ENCODE assay signal across 9 mouse cellular contexts in genomic region chr1:120013111-120013510, GRCm38 (mm10). TPM values are rescaled to one million over a fixed set of nuclear protein-coding genes. Genes with fewer than 3 reads are reported as not detected.
DNase-seq lines count a peak whose midpoint lies in the region; ATAC-seq and TF ChIP-seq lines count a peak whose summit lies in the region.
"Had no signal": no experiment of that assay in that cellular context is flagged by ENCODE, and none has a peak within 500 bp of the region (broad histone marks: within the 10 kb centered on the region; RNA-seq: fewer than 3 reads in every experiment).

No protein-coding gene starts in this region.

- TF ChIP-seq CTCF in heart, postnatal 0 days (IDR thresholded peaks at IDR 0.05; ENCODE audit: low read depth) = peak; percentile 72

- intact Hi-C loops in heart, postnatal 25 days (cut with DNase I) = loop anchor here (5.0 kb wide), 2 partner anchors 196 to 466 kb away; no protein-coding TSS in a partner anchor

- H3K4me3 ChIP-seq in heart, postnatal 0 days (ENCODE audit: low read depth, low read length) = no peak overlapping the region
- H3K4me3 ChIP-seq: liver, embryonic 15.5 days had no signal

- no peaks in the 10 kb centered on the region for H3K9me3 ChIP-seq in heart, postnatal 0 days (replicated peaks; ENCODE audit: control insufficient read depth, low read length)
- H3K9me3 ChIP-seq: liver, embryonic 15.5 days had no signal

- no peak for TF ChIP-seq EP300 in heart, postnatal 0 days (IDR thresholded peaks at IDR 0.05; ENCODE audit: low read depth)

- no peak overlapping the region for H3K4me2 ChIP-seq in heart, postnatal 0 days (ENCODE audit: low read depth, low read length)
- H3K4me2 ChIP-seq: liver, embryonic 15.5 days had no signal

- no peak overlapping the region for H3K27ac ChIP-seq in heart, postnatal 0 days (ENCODE audit: low read depth)
- H3K27ac ChIP-seq: liver, embryonic 15.5 days had no signal

- H3K9ac ChIP-seq in heart, postnatal 0 days (replicated peaks; ENCODE audit: low read depth, low read length) = no peak overlapping the region
- H3K9ac ChIP-seq: liver, embryonic 15.5 days had no signal

- peak; percentile 22; the same call in 1 of the 2 replicates for ATAC-seq in heart, postnatal 0 days (ENCODE audit: insufficient read depth, low read depth)
- ATAC-seq in hematopoietic stem cell, adult 5-6 weeks (replicated peaks in 1 of 2; ENCODE audit: insufficient read depth in 1 of 2, low FRiP score in 2 of 2, low TSS enrichment in 1 of 2, low read depth in 1 of 2, poor library complexity in 2 of 2, severe bottlenecking in 2 of 2) = peak; percentile 34 to 69; a peak in 2 of 4 replicates

- H3K4me1 ChIP-seq in heart, postnatal 0 days (ENCODE audit: control insufficient read depth, insufficient read depth) = no peaks in the 10 kb centered on the region
- H3K4me1 ChIP-seq: liver, embryonic 15.5 days had no signal

- H3K27me3 ChIP-seq in heart, postnatal 0 days (ENCODE audit: control insufficient read depth, insufficient read depth, low read length) = 0 out of 2 replicates have a peak, but pooled peaks cover 3% of the 10 kb centered on the region

- H3K36me3 ChIP-seq in heart, postnatal 0 days (replicated peaks; ENCODE audit: control insufficient read depth, insufficient read depth, low read length) = no peaks in the 10 kb centered on the region
- H3K36me3 ChIP-seq: liver, embryonic 15.5 days had no signal

- no peak for DNase-seq in heart, postnatal 0 days (ENCODE audit: low spot score)
- DNase-seq in heart, postnatal 25 days (ENCODE audit: low spot score) = no peak
- peak; percentile 69 for DNase-seq in adrenal gland, adult 2 months
- peak; percentile 67 for DNase-seq in embryo, embryonic 10 days (ENCODE audit: low spot score)
- DNase-seq in layer of hippocampus, postnatal 10 days (ENCODE audit: low spot score in 2 of 2) = peak; percentile 76 to 78
- peak; percentile 72 for DNase-seq in mesoderm, embryonic 11.5 days (ENCODE audit: low read depth, low spot score)
- DNase-seq in thymus, postnatal 14 days = peak; percentile 65

RNA-seq across cellular contexts. Expression of gene Sctr, which starts 6.4 kb away (rescaled TPM):
- total RNA-seq in heart, postnatal 0 days (2014; rRNA removed; ENCODE audit: low replicate concordance) = not detected in 2 replicates
- polyA plus RNA-seq in heart, postnatal 0 days (2015; fragmentation: Nextera tagmentation; extraction: Ambion mirVana) = not detected in 2 replicates
- not detected for total RNA-seq in heart, postnatal 25 days (2021)
- 10 to 100 TPM; 10.8 to 18.9 TPM for total RNA-seq in adrenal gland, adult 2 months (2021)
- 10.0 and 21.1 TPM in 2 replicates for polyA plus RNA-seq in adrenal gland, adult 2 months (2012; rRNA removed)
- not detected in 2 replicates for total RNA-seq in hematopoietic stem cell, adult 5-6 weeks (2017)
- total RNA-seq in layer of hippocampus, postnatal 10 days (2021) = 1 to 10 TPM; 2.3 to 2.5 TPM
- polyA plus RNA-seq: liver, embryonic 15.5 days had no signal

RNA-seq across cellular contexts. Expression of gene Cfap221, which starts 16.1 kb away (rescaled TPM):
- not detected in 2 replicates for total RNA-seq in heart, postnatal 0 days (2014; rRNA removed; ENCODE audit: low replicate concordance)
- polyA plus RNA-seq in heart, postnatal 0 days (2015; fragmentation: Nextera tagmentation; extraction: Ambion mirVana) = 0.04 TPM in 1 of 2 replicates, not detected in the other
- not detected for total RNA-seq in heart, postnatal 25 days (2021)
- total RNA-seq in adrenal gland, adult 2 months (2021) = under 1 TPM; 0.24 to 0.37 TPM
- polyA plus RNA-seq in adrenal gland, adult 2 months (2012; rRNA removed) = 0.04 and 0.08 TPM in 2 replicates
- total RNA-seq in hematopoietic stem cell, adult 5-6 weeks (2017) = not detected in 2 replicates
- under 1 TPM; 0.36 to 0.39 TPM for total RNA-seq in layer of hippocampus, postnatal 10 days (2021)

Comparison
In these comparisons a context has a peak if more than half of its experiments do, and no peak if none do; other contexts are left out.
1. DNase-seq: peak in adrenal gland, adult 2 months (single experiment), embryo, embryonic 10 days (single experiment), layer of hippocampus, postnatal 10 days (2 of 2), mesoderm, embryonic 11.5 days (single experiment) and thymus, postnatal 14 days (single experiment); none in heart, postnatal 0 days (single experiment) and heart, postnatal 25 days (single experiment).